Mouse (Mus musculus): Measurements from ENCODE around the gene Atp5b. TPM values are rescaled to one million over a fixed set of nuclear protein-coding genes. Genes with fewer than 3 reads are reported as not detected.

Gene Atp5b
- total RNA-seq, 2 experiments from 2014 or later: 1,997 to 2,007 TPM

- ATAC-seq (replicated peaks; ENCODE audit: poor library complexity, severe bottlenecking): peak; percentile 48
Observed at GRCm38 (mm10) chr10:128094340-128094968, 11.4 kb downstream of the Atp5b start.

DNA sequence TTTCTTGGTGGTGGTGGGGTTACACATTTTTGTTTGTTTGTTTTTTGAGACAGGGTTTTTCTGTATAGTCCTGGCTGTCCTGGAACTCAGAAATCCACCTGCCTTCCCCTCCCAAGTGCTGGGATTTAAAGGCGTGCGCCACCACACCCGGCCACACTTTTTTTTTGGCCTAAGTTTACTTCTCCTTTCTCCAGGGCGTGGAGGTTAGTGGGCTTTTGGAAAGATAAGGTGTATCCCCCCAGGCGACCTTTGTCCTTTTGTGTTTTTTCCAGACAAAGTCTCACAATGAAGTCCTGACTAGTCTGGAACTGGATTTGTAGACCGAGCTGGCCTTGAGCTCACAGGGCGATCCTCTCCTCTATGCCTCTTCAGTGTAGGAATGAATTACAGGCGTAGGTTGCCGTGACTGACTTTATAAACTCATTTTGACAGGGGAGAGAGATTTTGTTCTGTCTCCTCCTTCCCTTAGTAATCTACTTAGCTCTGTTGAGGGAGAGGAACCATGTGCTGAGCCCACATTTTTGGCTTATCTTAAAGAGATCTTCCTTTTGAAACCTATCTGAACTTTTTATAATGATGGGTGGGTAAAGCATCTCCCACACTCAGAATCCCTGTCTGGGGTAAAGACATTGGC is 12.0 kb downstream of the Atp5b start:
- ATAC-seq (replicated peaks; ENCODE audit: poor library complexity, severe bottlenecking): no peak

DNA sequence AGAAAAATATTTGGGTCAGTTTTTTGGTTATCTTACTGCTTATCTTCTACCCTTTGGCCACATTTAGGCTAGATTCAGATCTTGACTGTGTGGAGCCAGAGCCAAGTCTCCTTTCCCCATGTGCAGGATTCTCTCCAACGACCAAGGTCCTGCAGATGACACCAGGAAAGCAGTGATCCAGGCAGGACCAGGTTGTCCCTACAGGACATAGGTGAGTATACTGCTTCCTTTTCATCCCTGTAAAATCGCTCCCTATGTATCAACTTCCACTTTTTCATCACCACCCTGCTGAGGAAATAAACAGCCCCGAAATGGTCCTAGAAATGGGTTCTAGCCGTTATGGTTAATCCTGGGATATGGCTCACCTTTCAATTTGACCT is 13.2 kb downstream of the Atp5b start:
- no peak for ATAC-seq (replicated peaks; ENCODE audit: poor library complexity, severe bottlenecking)

DNA sequence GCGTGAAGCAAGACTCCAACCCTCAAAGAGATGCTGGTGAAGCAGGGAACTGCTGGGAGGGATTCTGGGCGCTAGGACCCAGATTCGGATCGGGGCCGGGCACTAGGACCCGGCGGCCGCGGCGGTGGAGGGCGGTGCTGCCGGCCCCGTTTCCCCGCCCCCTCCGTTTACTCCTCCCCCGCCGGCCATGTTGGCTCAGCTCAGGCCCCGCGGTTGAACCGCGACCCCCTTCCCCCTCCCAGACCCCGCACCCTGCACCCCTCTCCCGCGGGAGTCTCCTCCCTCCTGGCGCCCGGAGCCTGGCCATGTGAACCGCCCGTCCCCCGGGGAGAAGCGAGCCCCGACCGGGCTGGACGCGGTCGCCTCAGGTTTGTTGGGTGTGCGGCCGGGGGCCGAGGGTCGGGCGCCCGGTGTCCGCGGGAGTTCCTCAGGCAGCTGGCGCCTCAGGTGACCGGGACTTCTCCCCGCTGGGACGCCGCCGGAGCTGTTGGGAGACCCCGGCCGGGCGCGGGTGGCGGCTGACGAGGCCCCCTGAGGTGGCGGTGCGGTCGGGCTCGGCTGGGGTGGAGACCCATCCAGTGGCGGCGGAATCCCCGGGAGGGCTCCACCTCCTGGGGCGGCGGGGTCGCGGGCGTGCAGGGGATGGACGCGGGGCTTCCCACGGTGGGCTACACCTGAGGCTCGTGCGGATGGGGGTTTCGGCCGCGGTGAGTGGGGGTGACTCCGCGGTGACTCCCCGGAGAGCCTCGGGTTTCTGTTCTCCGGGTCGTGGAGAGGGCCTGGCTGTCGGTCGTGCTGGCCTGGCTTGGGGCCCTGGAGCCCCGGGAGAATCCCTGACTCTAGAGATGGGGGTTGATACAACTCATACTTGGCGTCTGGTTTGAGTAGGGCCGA is 13.9 kb downstream of the Atp5b start:
- peak; percentile 41 for ATAC-seq (replicated peaks; ENCODE audit: poor library complexity, severe bottlenecking)

DNA sequence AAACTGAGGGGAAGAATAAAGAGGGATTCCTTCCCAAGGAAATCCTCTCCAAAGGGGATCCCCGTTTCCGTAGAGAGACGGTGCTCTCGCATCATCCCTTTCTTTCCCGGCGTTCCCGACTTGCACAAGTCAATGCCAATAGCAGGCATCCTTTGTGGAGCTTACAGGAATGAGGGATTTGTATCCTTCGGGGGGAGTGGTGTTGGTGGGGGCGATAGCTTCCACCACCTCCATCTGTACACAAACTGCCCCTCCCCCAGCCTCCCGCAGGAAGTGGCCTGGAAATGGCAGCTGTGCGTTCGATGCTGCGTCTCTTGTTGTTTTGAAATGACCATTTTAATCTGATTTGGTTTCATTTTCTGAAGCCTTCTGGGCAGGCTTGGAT is 14.5 kb downstream of the Atp5b start:
- ATAC-seq (replicated peaks; ENCODE audit: poor library complexity, severe bottlenecking): peak; percentile 32

DNA sequence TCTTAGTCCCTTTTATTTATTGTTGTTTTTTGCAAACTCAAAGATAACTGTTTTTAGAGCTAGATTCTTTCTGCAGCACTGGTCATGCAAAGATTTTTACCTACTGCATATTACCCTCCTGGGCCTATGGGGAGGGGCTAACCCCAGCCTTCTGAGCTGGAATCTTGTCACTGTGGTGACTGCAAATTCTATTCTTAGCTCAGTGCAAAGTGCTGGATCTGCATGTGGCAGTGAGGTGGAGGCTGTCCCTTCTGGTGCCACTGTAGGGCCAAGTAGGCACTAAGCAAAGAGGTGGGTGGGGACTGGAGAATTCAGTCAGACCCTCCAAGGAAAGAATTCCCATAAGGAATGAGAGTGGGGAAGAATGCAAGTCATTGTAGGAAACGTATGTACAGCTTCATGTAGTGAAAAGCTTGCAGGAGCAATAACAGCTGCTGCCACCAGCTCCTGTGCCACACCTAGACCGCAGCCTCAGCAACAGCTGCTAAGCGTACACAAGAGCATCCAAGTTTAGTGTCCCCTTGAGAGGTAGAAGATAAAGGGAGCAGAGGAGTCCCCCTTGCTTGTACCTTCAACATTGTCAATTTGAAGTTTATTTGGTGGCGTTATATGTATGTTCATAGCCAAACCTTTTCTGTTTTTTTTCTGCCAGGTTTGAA is 27.2 kb downstream of the Atp5b start:
- no peak for ATAC-seq (replicated peaks; ENCODE audit: poor library complexity, severe bottlenecking)

DNA sequence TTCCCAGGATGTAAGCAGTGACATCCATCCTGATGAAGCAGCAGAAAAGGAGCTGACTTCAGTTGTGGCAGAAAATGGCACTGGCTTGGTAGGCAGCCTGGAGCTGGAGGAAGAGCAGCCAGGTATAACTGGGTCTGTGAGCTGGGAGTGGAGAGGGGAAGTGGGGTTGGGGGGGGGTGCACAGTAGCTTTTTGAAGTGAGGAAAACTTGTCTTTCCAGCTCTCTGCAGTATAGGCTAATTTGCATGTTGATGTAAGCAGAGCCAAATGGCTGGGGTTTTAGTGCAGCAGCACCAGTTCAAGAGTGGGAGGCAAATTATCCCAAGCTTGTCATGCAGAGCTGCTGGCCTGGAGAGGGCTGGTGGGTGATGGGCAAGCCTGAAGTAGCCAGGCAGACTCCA is 28.2 kb downstream of the Atp5b start:
- no peak for ATAC-seq (replicated peaks; ENCODE audit: poor library complexity, severe bottlenecking)

- no peak for ATAC-seq (replicated peaks; ENCODE audit: poor library complexity, severe bottlenecking)
Observed at GRCm38 (mm10) chr10:128123833-128124232, 40.8 kb downstream of the Atp5b start.

DNA sequence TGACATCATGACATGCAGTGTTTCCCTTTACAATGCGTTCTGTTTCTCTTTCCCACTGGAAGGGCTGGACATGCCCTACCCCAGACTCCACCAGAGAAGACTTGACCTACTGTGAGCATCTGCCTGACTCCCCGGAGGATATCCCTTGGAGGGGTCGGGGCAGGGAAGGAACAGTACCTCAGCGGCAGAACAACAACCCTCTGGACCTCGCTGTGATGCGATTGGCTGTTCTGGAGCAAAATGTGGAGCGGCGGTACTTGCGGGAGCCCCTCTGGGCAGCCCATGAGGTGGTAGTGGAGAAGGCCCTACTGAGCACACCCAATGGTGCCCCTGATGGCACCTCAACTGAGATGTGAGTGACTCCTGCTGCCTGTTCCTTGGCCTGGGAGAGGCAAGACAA is 41.8 kb downstream of the Atp5b start:
- no peak for ATAC-seq (replicated peaks; ENCODE audit: poor library complexity, severe bottlenecking)

DNA sequence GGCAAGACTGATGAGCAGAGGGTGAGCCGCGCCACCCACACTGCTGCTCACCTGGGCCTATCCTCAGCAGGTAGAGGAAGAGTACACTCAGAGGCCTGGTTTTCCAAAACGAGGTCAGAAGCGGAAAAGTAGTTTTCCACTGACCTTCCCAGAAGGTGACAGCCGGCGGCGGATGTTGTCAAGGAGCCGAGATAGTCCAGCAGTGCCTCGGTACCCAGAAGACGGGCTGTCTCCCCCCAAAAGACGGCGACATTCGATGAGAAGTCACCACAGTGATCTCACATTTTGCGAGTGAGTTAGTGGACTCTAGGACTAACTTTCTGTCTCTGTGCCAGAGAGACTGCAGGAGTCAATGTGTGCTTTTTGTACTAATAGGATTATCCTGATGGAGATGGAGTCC is 42.9 kb downstream of the Atp5b start:
- no peak for ATAC-seq (replicated peaks; ENCODE audit: poor library complexity, severe bottlenecking)

GRCm38 (mm10) chr10:128127497-128127896 is 44.4 kb downstream of the Atp5b start:
- no peak for ATAC-seq (replicated peaks; ENCODE audit: poor library complexity, severe bottlenecking)

- no peak for ATAC-seq (replicated peaks; ENCODE audit: poor library complexity, severe bottlenecking)
Observed at GRCm38 (mm10) chr10:128128143-128128542, 45.1 kb downstream of the Atp5b start.

DNA sequence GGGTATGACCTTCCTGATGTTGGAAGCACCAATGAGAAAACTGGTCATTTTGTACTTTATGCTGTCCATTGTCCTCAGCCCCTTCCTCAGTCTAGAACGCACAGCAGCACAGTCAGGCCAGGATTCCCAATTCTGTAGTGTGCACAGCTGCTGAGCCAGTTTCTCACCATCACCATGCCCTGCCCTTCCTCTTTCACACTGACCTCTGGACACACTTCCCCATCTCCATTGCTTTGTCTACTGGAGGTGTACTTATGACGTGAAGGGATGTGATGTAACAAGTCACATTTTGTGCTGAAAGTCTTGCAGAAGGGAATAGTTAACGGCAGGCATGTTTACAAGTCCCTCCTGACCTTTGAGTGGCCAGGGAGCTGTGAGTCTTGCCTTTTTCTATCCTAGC is 48.2 kb downstream of the Atp5b start:
- peak; percentile 97 for ATAC-seq (replicated peaks; ENCODE audit: poor library complexity, severe bottlenecking)

GRCm38 (mm10) chr10:128131812-128132211 is 48.7 kb downstream of the Atp5b start:
- no peak for ATAC-seq (replicated peaks; ENCODE audit: poor library complexity, severe bottlenecking)

GRCm38 (mm10) chr10:128133650-128134332 is 50.7 kb downstream of the Atp5b start:
- no peak for ATAC-seq (replicated peaks; ENCODE audit: poor library complexity, severe bottlenecking)

DNA sequence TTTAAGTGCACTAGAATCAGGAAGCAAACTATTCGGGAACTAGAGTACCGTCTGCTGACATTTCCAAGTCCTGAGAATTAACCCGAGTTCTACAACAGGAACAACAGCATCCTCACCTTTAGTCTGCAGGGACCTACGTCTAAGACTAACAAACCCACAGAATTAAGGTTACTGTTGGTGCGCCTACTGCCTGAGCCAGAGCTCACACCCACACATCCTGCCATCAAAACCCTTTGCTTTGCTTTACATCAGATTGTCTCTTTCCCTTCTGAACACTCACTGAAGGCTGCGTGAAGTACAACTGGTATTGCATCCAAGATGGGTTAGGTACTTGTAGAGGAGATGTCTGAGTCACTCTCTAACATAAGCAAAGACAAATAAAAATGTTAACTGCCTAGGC is 52.3 kb downstream of the Atp5b start:
- no peak for ATAC-seq (replicated peaks; ENCODE audit: poor library complexity, severe bottlenecking)
